Mouse (Mus musculus) gastrocnemius, adult 2 months (tissue): ENCODE measurements around the gene Clec16a. TPM values are rescaled to one million over a fixed set of nuclear protein-coding genes. Genes with fewer than 3 reads are reported as not detected.

ENCODE experiments used
- DNase-seq: peaks from one replicate; pipeline ENCODE4 v3.0.0; 2022
- H3K27ac ChIP-seq: fragments of 200-600 bp; 2 replicates; pipeline ENCODE4 v1.8.1; 2022; ENCODE audit warnings: mild to moderate bottlenecking
- H3K4me3 ChIP-seq: fragments of 200-600 bp; 2 replicates; pipeline ENCODE4 v1.8.1; 2022; ENCODE audit warnings: mild to moderate bottlenecking, moderate library complexity
- CTCF ChIP-seq: fragments of 200-600 bp; IDR thresholded peaks from 2 replicates; pipeline ENCODE4 v1.8.1; 2022; ENCODE audit warnings: antibody characterized with exemption, mild to moderate bottlenecking, moderate library complexity
- intact Hi-C: fragments of 180-260 bp; cut with DNase I; formaldehyde crosslinking; loops from one replicate; pipeline ENCODE4 v1.15.1; 2025
- total RNA-seq, 2 experiments: library from RNA; stranded (reverse); gene quantifications; 2 replicates each; pipeline ENCODE4 v1.2.3; 2021

Clec16a gene
- total RNA-seq, 2 experiments from 2014 or later, result 60.6 to 72.7 TPM

DNA sequence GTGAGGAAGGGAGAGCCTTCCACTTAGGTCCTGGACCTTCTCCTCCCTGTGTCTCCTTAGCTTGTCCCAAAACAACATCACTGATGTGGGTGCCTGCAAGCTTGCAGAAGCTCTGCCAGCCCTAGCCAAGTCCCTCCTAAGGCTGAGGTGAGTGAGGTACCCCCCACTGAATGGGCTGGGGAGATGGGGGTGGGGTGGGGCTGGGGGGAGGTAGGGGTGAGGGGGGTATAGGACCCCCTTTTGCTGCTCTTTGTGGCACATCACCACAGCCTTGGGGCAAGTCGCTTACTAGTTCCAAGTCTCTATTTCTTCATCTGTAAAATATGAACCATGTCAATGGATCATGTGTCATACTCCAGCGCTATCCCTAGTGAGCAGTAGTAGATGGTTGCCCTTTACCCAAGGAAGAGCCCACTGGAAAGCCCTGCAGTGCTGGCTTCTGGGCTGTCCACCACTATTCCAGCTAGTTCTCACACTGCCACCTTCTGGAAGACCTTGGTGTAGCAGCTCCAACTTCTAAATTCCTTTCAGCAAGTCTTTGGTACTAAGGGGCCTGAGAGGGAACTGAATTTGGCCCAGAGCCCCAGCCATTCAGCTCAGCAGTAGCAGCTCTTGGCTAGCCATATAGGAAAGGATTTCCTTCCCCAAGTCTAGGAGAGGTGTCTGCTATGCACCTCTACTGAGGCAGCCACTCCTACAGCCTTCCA is 24.1 kb upstream of the Clec16a start:
- peak; percentile 79 for TF ChIP-seq CTCF
- DNase-seq, result peak; percentile 73

DNA sequence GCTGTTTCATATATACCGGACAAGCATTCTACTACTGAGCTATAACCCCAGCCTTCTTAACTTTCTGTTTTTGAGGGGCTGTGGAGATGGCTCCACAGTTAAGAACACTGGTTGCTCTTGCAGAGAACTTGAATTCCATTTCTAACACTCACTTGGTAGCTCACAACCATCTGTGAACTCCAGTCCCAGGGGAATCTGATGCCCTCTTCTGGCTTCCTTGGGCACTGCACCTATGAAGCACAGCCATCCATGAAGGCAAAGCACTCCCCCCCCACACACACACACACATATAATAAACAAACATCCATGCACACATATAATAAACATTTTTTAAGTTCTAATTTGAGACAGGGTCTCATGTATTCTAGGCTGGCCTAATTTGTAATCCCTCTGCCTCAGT is 22.3 kb upstream of the Clec16a start:
- Histone ChIP-seq H3K4me3 (no peak overlapping the region), H3K27ac (no peak overlapping the region)
- peak; percentile 64 for DNase-seq
- intact Hi-C loops, result loop anchor here (5.0 kb wide), 2 partner anchors 111 to 251 kb away; partner anchors contain the start of gene Nubp1
- peak; percentile 67 for TF ChIP-seq CTCF

More for the DNA sequence above, 24.1 kb upstream of the Clec16a start:
- no peak overlapping the region for H3K4me3 ChIP-seq
- intact Hi-C loops, result loop anchor here (5.0 kb wide), 2 partner anchors 109 to 249 kb away; partner anchors contain the start of gene Nubp1
- H3K27ac ChIP-seq, result no peak overlapping the region

DNA sequence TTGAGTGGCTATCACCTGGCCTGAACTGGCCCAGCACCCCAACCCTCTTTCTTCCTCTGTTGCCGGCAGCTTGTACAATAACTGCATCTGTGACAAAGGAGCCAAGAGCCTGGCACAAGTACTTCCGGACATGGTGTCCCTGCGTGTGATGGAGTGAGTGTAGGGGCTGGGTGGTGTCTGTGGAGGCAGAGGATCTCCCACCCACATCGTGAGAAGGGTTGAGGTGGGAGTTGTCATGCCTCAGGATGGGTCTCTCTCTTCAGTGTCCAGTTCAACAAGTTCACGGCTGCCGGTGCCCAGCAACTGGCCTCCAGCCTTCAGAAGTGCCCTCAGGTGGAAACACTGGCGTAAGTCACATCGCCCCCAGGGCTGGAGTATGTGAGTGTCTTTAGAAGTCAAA is 21.5 kb upstream of the Clec16a start:
- TF ChIP-seq CTCF, result no peak
- DNase-seq, result no peak

DNA sequence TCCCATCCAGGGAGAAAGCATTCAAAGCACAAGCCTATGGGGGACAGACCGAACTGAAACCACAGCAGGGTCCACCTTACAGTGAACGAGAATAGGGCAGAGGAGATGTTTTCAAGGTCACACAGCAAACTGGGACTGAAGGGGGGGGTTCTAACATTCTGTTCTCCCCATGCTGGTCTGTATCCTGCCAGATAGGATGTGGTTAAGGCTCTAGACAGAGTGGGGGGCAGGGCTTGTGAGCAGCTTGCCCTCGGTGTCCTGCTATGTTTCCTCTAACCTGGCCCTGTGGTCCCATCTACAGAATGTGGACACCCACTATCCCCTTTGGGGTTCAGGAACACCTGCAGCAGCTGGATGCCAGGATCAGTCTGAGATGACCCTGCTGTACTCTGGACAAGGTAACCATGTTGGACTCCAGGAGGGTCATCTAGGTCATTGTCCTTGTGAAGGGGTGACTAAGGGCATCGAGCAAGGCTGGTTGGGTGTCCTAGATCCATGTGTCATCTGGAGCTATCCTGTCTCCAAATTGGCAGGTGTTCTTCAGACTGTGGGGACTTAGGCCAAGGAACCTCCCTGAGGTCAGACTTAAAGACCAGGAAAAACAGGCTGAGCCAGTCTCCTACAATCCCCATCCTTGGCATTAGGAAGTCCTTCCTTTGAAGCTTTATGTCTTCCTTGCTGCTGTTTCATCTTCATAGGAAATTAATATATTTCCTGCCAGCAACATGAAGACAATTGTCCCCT is 20.1 kb upstream of the Clec16a start:
- H3K27ac ChIP-seq, result no peak overlapping the region
- DNase-seq, result no peak
- no peak for TF ChIP-seq CTCF
- intact Hi-C loops, result loop anchor here (5.0 kb wide), 2 partner anchors 113 to 253 kb away; partner anchors contain the start of gene Nubp1
- no peak overlapping the region for H3K4me3 ChIP-seq

More for the DNA sequence above, 21.5 kb upstream of the Clec16a start:
- intact Hi-C loops, result loop anchor here (5.0 kb wide), 2 partner anchors 111 to 251 kb away; partner anchors contain the start of gene Nubp1
- Histone ChIP-seq H3K27ac (no peak overlapping the region), H3K4me3 (no peak overlapping the region)

DNA sequence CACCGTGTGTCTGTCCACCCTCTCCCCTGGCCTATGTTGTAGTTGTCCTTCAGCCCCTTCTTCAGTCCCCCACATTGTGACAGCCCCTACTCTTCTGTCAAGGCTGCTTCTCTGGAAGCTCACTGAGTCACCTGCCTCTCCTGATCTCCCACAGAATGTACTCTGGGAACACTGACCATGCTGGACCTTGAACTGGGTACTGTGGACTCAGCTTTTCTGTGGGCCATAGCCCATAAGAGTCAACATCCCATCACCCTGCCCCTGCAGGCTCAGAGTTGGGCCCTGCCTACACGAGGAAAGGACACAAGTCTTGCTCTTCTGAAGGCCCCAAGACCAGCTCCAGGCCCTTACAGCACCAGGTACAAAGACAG is 19.5 kb upstream of the Clec16a start:
- TF ChIP-seq CTCF, result no peak
- H3K4me3 ChIP-seq, result no peak overlapping the region
- intact Hi-C loops, result no loop called here
- no peak for DNase-seq
- no peak overlapping the region for H3K27ac ChIP-seq

DNA sequence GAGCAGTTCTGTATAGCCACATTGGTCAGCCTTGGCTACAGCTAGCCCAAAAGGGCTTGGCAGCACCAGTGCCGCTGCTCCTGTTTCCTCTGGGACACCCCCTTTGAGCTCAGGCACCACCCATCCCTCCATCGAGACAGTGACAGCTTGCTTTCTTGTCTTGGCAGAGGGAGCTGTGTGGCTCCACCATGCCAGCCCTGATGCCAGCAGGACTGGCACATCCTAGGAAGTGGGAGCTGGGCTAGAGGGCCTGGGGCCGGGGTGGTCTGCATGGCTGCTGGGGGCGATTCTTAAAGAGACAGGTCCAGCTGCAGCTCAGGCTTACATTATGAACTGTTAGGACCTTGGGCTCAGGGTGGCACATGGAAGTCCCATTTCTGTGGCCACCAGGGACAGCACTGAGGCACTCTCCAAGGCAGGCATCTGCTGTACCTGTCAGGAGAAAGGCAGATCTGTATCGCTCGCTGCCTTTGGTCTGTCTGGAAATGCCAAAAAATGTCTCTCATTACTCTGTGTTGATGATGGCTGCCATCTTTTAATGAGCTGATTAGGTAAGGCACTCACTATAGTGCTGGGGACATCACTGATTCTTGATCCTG is 18.0 kb upstream of the Clec16a start:
- Histone ChIP-seq H3K27ac (no peak overlapping the region), H3K4me3 (no peak overlapping the region)
- intact Hi-C loops, result no loop called here
- TF ChIP-seq CTCF, result peak; percentile 19; the same call in 1 of the 2 replicates
- peak; percentile 60 for DNase-seq

DNA sequence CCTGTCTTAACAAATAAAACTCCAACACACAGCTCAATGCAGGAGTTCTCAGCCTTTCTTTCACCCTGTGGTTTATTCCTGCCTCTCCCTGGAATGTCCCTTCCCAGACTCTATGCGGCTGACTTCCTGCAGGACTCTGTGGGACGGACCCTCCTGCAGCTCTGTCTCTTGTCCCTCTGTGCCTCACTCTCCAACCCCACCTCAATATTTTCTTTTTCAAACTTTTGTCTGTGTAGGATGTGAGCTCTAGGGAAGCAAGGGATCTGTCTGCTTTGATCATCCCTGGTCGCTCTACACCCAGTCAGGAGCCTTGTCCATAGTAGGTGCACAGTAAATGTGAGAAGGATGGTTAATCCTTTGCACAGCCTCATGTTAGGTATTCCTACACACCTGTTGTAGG is 16.8 kb upstream of the Clec16a start:
- TF ChIP-seq CTCF, result no peak
- Histone ChIP-seq H3K4me3 (no peak overlapping the region), H3K27ac (no peak overlapping the region)
- DNase-seq, result no peak
- intact Hi-C loops, result no loop called here

DNA sequence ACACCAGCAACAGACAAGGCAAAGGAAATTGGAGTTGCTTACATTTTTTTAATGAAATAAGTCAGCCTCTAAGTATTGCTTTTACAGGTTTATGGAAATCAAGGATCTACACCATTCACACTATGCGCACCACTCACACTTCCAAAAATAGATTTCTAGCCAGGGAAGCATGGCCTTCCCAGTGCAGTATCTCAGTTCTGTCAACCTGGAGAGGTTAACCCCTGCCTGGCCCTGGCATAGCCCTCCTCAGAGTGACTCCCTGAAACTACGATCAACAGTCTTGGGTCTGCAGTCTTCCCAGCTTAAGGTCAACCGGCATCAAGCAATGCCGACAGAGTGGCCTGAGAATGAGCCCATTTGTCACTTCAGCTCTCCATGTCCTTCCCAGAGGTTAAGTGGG is 15.0 kb upstream of the Clec16a start:
- no peak overlapping the region for H3K27ac ChIP-seq
- intact Hi-C loops, result no loop called here
- DNase-seq, result no peak
- H3K4me3 ChIP-seq, result no peak overlapping the region
- TF ChIP-seq CTCF, result no peak

DNA sequence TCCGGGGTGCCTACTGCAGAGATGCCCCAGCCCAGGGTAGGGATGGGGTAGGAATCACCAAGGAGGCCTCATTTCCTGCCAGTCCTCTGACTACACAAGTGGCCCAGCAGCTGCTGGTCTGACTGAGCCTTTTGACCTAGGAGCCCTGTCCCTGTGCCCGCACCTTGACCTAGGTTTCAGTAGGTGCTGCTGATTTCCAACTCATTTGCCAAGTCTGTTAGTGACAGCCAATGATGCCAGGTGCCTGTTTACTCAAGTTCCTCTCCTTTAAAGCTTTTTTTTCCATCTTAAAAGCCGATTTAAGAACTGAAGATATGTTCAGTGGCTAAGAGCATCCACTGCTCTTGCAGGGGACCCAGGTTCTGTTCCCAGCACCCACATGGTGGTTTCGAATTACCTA is 11.4 kb upstream of the Clec16a start:
- DNase-seq, result no peak
- no peak overlapping the region for H3K4me3 ChIP-seq

DNA sequence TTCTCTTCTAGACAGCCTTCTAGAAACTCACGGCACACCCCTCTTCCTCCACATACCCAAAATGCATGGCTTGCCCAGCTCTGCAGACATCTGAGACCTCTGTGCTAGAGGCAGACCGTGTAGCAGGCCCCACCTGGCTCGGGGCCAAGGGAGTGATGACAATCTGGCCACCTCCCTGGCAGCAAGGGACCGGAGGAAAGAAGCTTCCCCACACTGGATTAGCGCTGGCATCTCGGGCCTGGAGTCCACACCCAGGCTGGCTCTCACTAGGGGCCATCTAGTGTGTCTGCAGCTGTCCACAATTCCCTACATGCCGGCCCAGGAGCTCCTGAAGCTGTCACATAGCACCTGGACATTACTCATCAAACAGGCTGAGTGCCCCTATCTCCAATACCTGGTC is 10.6 kb upstream of the Clec16a start:
- intact Hi-C loops, result no loop called here
- H3K4me3 ChIP-seq, result no peak overlapping the region
- peak; percentile 91 for DNase-seq
- no peak for TF ChIP-seq CTCF
- H3K27ac ChIP-seq, result peak overlapping the region; percentile 76

More for the DNA sequence above, 11.4 kb upstream of the Clec16a start:
- intact Hi-C loops, result no loop called here
- H3K27ac ChIP-seq, result no peak overlapping the region
- no peak for TF ChIP-seq CTCF

DNA sequence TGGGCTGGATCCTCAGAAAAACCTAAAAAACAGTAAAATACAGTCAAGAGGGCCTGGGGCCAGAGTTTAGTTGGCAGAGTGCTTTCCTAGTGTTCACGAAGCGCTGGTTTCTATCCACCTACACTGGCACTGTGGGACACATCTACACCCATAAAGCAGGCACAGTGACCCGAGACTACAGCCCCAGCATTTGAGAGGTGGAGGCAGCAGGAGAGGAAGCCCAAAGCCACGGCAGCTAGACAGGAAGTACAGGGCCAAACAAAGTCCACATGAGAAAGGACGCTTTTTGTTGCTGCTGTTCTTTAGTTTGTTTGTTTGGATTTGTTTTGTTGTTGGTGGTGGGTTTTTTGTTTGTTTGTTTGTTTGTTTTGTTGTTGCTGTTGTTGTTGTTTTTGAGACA is 8.8 kb upstream of the Clec16a start:
- H3K4me3 ChIP-seq, result no peak overlapping the region
- no peak for TF ChIP-seq CTCF
- H3K27ac ChIP-seq, result peak overlapping the region; percentile 76
- no peak for DNase-seq
- intact Hi-C loops, result no loop called here

DNA sequence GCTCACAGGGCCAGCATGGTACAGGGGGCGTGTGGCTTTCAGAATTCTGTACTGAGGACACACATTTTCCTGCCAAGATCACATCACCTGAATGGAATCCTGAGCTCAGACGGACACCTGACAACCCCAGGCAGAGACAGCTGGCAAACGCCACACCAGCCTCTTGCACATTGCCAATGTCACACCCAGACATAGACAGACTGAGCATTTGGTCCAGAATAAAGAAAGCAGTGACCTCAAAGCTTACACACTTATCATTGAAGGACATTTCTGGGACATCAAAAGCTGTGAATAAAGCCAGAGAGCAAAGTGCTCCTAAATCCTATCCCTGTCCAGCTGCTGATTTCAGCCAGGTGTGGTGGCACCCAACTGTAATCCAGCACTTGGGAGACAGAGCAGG is 8.2 kb upstream of the Clec16a start:
- TF ChIP-seq CTCF, result no peak
- intact Hi-C loops, result no loop called here
- Histone ChIP-seq H3K4me3 (no peak overlapping the region), H3K27ac (peak overlapping the region; percentile 76)
- DNase-seq, result no peak
